Mouse (Mus musculus) WW6 (cell line): ENCODE results near the gene Abca7.
"Not testable (repeated sequence)": the region's sequence is repeated elsewhere in the genome, so short reads cannot be mapped to it uniquely, and the experiment has no call there.

ENCODE experiments used
- DNase-seq: peaks from one replicate; pipeline ENCODE4 v3.0.0-alpha.2; 2013; ENCODE audit warnings: low read depth, low spot score

The Abca7 gene

GRCm38 (mm10) chr10:80020603-80021319 lies 24.5 kb downstream of the Abca7 start:
- no peak for DNase-seq

- no peak for DNase-seq
Observed at GRCm38 (mm10) chr10:80021320-80021641, 25.0 kb downstream of the Abca7 start.

DNA sequence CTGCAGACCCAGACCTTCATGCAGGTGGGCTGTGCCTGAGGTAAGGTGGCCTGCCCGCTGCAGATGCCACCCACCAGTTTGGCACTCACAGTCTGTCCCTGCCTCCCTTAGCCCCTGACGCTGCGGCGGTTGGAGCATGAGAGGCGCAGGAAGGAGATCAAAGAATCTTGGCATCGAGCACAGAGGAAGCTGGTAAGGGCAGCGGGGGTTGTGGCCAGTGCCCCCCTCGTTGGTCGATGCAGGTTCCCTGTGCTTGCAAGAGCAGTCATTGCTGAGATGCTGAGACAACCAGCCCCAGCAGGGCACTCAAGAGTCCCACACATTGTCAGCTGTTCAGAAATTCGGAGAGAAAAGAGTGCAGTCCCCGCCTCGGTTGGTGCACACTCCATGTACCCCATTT lies 25.9 kb downstream of the Abca7 start:
- no peak for DNase-seq

DNA sequence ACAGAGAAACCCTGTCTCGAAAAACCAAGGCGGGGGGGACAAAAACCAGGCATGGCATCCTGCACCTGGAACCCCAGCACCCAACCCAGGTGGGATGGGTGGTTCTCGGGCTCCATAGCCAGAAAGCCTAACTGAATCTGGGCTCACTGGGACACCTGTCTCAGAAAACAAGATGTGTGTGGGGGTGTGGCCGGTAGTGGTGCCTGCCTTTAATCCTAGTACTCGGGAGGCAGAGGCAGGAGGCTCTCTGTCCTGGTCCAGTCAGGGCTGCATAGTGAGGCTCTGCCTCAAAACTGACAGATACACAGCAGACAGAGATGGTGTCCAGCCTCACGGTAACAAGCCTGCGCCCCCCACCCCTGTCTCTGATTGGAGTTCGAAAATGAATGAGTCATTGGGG lies 26.5 kb downstream of the Abca7 start:
- DNase-seq, result no peak

DNA sequence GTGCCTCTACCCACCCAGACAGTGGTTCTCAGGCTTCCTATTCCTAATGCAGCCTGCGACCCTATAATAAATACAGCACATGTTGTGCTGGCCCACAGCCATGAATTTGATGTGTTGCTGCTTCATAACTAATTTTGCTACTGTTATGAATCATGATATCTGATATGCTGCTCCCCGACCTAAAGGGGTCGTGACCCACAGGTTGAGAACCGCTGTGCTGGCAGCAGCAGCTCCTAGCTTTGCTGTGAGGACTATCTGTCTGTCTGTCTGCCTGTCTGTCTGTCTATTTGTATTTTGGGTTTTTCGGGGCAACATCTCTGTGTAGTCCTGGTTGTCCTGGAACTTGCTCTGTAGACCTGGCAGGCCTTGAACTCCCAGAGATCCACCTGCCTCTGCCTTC lies 27.5 kb downstream of the Abca7 start:
- DNase-seq, result no peak

DNA sequence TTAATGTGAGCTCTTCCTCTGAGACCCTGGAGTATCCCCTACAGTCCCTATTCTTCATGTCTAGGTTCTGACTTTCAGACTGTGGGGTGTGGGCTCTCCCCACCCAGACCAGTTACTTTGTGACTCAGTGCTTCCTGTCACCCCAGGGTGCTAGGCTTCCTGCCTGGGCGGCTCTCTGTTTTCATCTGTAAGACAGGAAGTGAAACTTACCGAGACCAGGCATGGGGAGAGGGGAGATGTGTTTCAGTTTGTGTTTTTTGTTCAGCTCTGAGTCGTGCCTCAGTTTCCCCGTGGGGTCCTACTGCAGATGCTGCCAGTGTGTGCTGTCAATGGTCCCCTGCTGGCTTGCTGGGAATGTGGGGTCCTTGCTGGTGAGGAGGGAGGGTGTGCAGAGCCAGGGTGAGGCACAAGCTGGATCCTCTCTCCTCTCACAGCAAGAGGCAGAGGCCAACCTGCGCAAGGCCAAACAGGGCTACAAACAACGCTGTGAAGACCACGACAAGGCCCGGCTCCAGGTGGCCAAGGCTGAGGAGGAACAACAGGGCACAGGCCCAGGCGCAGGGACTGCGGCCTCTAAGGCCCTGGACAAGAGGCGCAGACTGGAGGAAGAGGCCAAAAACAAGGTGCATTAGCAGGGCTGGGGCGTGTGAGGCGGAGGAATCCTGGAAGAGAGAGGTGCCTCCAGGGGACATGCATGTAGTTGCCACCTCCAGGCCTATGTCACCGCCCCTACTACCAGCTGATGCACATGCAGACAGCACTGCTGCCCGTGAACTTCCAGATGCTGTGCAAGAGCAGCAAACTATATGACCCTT lies 28.1 kb downstream of the Abca7 start:
- DNase-seq, result no peak

DNA sequence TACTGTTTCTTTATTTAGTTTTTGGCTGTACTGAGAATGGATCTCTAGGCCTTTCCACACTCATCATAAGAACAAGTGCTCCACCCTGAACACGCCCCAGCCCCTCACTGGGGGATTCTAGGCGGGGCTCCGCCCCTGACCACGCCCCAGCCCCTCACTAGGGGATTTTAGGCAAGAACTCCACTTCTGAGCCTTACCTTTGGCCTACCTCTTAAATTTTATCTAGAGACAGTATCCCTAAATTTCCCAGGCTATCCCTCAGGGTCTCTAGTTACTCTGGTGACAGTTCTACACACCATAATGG lies 28.7 kb downstream of the Abca7 start:
- no peak for DNase-seq

- no peak for DNase-seq
Observed at GRCm38 (mm10) chr10:80025463-80025862, 29.2 kb downstream of the Abca7 start.

DNA sequence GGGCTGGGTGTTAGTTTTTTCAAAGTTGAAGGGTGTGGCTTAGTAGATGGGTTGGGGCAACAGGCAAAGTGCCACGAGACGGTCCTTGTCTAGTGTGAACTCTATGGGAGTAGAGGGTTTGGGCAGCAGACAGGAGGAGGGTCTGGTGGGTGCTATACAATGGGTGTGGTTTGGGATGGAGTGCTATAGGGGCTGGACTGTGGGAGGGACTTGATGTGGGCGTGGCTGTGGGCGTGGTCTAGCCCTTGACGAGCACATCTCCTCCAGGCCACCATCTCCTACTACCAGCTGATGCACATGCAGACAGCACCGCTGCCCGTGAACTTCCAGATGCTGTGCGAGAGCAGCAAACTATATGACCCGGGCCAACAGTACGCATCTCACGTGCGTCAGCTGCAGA lies 29.6 kb downstream of the Abca7 start:
- DNase-seq, result no peak

GRCm38 (mm10) chr10:80027681-80028520 lies 31.6 kb downstream of the Abca7 start:
- no peak for DNase-seq

DNA sequence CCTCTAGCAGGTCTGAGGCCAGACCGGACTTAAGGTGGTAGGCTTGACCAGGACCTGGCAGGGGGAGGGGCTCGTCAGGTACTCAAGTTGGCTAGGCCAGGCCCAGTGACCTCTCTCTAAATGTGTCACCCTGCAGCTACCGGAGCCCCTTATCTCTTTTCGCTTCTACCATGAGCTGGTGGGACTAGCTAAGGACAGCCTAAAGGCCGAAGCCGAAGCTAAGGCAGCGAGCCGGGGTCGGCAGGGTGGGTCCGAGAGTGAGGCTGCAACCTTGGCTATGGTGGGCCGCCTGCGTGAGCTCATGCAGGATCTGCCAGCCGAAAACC lies 32.2 kb downstream of the Abca7 start:
- DNase-seq, result no peak

- no peak for DNase-seq
Observed at GRCm38 (mm10) chr10:80030191-80030590, 33.9 kb downstream of the Abca7 start.

- DNase-seq, result no peak
Observed at GRCm38 (mm10) chr10:80030736-80031135, 34.4 kb downstream of the Abca7 start.

DNA sequence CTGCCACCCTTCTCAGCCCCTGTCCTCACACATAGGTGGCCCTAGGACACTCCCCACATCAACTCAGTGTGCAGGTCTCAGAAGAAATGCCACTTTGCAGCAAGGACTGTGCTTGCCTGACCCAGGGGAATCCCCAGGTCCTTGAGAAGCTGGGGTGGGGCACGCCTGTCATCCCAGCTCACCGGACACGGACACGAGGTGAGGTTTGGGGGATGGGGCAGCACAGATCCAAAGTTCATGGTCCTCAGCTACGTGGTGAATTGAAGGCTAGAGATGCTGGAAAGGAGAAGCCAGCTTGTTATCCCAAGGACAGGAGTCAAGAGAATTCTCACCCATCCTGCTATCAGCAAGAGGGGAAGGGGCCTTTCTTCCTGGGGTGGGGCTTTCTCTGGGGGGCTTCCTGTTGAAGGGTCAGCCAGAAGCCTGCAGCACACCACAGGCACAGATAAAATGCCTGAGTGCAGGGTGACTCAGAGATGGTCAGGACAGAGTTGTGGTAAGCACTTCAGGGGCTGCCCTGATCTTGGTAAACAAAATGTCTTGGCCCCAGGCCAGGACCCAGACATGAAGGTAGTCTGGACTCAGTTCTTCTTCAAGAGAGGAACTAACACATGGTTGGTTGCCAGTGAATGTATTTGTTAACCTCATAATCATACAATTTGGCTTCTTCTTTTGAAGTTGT lies 36.6 kb downstream of the Abca7 start:
- DNase-seq, result no peak

DNA sequence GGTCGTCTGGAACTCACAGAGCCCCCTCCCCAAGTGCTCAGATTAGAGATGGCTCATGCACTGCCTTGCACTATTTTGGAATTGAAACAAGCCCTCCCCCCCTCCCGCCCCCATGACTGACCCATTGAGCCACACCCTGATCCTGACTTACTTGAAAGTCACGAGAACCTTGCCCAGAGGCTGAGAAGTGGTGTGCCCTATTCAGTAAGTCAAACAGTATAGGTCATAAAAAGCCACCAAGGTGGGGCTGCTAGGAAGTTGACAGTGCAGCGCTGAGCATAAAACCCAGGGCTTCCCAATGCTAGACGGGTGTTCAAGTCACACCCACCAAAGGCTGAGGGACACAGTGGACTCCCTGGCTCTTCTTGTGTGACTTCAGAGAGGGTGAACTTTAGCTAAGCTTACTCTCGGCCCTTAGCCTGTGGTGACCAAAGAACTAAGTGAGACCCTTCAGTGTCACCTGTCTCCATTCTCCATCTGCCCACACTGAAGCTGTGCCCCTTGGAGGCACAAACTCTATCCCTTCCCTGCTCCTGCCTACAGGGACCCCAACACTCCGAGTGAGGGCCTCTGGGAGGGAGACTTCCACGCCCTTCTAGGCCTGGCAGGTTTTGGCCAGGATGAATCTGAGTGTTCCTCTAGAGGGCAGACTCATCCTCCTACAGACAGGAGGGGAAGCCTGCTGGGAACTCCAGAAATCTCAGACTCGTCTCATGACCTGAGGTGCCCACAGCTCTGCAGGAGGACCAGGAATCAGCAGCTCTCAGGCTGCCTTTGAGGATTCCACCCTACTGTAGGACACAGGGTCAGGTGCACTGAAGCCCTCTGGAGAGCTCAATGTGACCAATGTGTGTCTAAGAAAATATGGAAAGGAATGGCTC lies 37.5 kb downstream of the Abca7 start:
- no peak for DNase-seq

DNA sequence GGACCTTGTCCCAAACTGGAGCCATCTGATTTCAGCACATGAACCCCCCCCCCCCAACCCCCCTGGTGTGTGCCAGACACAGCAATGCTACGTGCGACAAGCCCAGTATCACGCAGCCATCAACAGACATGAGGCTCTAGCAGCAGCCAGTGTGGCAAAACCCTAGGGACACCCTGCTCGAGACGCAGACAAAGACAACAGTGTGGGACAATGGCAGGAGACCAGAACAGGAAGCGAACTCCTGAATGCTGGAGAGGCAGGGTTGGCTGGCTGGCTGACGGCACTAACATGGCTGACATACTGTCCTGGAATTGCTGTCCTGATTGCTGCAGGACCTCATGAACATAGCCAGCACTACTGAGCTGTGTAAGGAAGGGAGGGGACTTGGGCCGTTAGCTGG lies 38.9 kb downstream of the Abca7 start:
- no peak for DNase-seq

DNA sequence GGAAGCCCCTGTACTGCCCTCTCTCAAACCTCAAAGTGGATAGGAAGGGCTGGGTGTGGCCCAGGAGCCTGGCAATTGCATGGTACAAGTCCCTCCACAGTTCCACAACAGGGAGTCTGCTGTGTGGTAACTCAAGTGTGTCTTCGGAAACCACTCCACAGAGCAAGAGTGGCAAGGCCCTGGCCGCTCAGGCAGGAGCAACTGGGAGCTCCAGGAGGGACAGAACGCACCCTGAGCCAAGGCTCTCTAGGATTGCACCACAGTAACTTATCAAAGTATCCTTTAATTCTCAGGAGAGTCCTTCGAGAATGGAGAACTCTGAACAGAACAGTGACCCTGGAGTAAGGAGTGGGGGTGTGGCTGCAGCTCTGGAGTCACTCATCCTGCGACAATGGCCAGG lies 39.4 kb downstream of the Abca7 start:
- DNase-seq, result no peak

GRCm38 (mm10) chr10:80036832-80037231 lies 40.5 kb downstream of the Abca7 start:
- no peak for DNase-seq

- DNase-seq, result peak; percentile 91
Observed at GRCm38 (mm10) chr10:80039559-80039979, 43.3 kb downstream of the Abca7 start, which contains the start of gene Polr2e. Polr2e (minus strand) TSS chr10:80039795.

DNA sequence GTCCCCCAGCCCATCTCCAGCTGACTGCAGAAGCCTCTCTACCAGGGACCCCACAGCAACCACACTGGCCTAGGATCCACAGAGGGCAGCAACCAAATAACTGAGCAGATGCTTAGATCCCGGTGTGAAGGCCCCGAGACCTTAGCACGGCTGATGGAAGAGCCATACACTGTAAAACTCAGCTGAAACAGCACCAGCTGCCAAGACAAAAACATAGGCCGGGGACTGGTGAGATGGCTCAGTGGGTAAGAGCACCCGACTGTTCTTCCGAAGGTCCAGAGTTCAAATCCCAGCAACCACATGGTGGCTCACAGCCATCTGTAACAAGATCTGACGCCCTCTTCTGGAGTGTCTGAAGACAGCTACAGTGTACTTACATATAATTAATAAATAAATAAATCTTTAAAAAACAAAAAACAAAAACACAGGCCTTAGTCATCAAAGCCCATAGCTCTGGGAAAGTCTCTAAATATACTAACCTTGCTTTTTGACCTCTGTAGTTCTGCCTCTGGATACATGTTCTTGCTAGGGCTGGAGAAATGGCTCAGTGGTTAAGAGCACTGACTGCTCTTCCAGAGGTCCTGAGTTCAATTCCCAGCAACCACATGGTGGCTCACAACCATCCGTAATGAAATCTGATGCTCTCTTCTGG lies 45.2 kb downstream of the Abca7 start:
- not testable (repeated sequence) for DNase-seq

- no peak for DNase-seq
Observed at GRCm38 (mm10) chr10:80044087-80044486, 47.8 kb downstream of the Abca7 start.
